Mouse (Mus musculus) right cerebral cortex, adult 18-20 months (tissue): ENCODE measurements around the gene Galnt10.

Experiments used
- DNase-seq: peaks from one replicate; pipeline ENCODE4 v3.0.0; 2022; ENCODE audit warnings: mixed read lengths

The Galnt10 gene

DNA sequence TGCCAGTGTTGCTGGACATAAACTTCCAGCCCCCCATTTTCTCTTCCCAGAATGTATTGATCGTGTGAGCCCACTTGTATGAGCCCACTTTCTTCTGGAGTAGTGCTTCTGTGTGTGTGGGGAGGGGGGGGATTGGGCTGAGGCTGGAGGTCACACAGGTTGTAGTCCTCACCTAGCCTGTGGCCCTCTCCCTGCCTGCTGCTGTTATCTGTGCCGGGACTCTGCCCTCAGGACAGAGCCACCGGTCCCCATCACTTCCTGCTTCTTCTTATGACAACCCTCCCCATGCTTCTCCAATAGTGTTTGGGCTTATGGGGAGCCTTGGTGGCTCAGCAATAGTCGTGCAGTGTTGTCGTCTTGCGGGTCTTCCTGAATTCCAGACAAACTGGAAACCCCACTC is 46.7 kb downstream of the Galnt10 start:
- no peak for DNase-seq

GRCm38 (mm10) chr11:57692726-57693125 is 47.5 kb downstream of the Galnt10 start:
- DNase-seq = no peak

DNA sequence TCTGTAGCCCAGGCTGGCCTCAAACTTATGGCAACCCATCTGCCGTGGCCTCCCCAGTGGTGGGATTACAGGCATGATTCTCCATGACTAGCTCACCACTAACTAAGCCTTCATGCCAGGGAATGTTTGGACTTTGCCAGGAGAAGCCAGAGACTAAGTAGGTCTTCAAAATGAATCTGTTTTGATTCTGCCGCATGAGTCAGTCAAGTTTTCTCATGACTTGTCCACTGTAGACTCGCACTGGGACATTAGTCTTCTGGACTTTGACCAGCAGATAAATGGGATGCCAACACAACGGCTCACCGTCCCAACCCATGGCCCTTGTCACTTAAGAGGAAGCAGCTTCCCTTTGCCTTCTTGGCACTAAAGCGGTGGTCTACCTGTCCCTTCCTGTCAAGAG is 49.2 kb downstream of the Galnt10 start:
- no peak for DNase-seq

GRCm38 (mm10) chr11:57696207-57696676 is 51.0 kb downstream of the Galnt10 start:
- DNase-seq = no peak

DNA sequence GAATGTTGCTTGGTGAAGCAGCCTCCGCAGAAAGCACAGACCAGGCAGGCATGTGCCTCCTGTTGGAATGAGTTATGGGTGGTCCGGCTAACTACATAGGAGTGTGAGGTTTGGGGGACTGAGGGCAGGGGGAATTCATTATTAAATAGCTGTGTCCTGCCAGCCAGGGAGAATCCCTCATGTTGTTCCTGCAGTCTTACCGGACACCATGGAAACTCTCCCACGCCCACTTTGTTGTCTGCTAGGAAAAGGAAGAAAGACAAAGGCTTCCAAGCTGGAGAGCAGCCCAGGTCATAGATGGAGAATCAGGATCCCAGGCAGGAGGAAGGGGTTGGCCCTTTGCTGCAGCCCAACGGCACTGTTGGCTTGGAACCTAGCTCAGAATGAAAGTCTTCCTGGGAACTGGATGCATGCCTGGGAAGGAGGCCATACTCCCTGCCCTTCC is 51.6 kb downstream of the Galnt10 start:
- DNase-seq = no peak

- no peak for DNase-seq
Observed at GRCm38 (mm10) chr11:57700114-57700513, 54.9 kb downstream of the Galnt10 start.

DNA sequence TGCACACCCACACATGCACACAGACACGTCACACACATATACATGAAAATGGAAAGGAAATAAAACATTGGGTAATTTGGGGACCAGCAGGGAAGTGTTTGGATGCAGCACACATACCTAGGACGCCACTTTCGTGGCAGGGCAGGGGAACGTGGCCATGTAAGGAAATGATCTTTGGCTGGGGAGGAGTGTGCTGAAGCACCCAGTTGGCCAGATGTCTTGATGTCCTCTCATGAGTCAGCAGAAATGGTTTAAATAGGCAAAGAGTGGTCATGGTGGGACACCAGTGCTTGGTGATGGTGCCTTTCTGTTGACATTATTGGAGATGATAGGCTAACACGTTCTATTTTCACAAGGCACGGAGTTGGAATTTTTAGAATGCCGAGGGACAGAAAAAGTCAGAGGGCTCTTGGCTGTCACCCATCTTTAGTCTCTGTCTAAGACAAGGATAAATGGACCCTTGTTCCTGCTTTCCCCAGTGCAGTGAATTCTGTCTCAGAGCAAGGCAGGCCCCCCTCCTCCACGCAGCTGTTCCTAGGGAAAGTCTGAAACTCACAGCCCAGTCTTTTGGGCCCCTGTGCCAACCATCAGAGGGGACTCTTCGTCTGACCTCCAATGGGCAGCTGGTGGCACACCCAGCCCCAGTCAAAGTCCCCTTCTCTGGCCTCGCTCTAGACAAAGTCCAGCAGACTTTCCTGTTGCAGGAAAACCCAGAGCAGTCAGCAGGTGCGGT is 56.1 kb downstream of the Galnt10 start:
- peak; percentile 21 for DNase-seq

DNA sequence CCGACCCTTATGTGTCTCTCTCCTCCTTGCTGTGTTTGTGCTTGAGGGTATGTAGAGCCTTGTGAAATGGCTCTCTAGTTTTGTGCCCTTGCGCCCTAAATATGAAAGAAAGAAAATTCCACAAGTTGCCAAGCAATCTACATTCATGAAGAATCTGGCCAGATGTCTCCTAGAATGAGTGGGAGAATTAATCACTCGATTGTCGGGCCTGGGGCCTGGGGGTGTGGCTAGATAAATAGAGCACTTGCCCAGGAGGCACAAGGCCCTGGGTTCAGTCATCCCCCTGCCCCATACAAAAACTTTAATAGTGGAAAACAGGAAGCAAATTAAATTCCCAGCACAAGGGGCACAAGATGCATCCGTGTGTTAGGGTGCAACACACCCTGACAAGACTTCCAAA is 56.7 kb downstream of the Galnt10 start:
- DNase-seq = no peak

GRCm38 (mm10) chr11:57706620-57707019 is 61.4 kb downstream of the Galnt10 start:
- DNase-seq = no peak

DNA sequence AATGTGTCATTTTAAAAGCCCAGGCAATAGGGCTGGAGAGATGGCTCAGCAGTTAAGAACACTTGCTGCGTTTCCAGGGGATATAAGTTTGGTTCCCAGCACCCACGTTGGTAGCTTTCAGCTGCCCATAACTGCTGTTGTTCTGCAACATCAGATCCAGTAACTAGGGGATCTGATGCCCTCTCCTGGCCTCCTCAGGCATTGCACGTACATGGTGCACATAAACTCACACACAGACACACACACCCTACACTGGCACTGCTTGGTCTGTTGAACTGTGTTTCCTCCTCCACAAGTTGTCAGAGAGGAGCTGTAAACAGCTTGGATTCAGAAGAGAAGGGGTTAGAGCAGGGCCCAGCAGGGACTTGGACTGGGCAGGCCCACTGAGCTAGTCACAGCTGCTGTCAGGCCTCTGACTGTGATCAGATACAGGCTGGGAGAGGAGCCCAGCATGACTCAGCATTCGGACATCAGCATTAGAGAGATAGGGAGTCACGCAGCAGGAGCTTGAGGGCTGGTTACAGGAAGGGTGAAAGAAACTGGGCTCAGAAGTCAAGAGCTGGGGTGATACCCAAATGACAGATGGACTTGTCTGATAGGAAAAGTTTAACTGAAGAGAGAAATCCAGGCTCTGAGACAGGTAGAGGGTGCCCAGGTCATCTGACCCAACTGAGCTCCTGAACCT is 62.0 kb downstream of the Galnt10 start:
- DNase-seq = no peak

DNA sequence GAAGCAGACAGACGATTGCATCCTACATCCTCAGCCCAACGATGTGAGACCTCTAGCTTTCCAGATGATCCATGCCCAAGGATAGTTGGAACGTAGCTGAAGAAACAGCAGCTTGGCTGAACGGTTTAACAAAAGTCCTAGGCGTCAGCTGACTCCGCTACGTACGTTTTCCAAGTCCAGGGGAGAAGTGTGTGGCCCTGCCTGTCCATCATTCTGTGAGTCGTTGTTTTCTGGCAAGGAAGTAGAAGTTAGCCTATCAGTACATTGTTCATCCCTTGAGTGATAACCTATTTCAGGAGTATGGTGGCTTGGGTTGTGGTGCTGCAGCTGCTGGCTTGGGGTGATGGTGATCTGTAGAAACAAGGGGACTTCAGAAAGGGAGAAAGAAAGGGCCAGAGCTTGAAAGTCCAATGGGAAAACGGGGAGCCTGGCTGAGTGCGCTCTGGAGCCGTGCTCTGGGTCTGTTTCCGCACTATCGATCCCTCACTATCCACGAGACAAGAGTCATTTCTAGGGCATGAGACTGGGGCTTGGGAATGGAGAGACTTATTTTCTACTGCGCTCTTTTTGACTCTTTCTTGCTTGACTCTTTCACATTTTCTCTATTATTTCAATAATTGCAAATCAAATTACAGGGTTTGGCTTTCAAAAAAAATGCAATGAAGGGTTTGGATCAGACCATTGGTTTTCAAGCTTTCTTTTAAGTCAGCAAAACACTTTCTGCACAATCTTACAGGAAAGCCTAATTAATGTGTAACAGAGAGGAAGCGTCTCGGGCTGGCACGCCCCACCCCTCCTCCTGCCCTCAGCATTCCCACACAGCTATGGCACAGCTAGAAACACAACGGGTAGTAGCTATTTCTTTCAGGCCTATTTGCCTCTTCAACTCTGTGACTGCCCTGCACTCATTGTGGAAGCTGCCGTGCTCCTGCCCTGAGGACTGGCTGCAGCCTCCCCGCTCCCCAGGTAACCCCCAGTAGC is 63.2 kb downstream of the Galnt10 start:
- DNase-seq = no peak

DNA sequence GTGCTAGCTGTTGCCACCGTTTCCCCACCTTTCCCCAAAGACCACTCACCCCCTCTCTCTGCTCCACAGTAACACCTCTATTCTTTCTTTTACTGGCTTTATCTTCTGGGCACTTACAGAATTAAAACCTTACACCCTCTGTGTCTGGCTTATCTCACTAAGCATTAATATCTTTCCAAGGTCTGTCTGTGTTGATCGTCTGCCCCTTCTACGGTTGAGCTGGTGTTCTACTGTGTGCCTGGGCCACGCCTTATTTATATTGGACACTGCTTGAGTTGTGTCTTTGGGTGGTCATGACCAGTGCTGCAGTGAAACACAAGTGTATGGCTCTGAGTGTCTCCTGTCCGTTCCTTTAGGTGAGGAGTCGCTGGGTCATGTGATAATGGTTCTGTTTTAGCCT is 68.7 kb downstream of the Galnt10 start:
- DNase-seq = no peak

DNA sequence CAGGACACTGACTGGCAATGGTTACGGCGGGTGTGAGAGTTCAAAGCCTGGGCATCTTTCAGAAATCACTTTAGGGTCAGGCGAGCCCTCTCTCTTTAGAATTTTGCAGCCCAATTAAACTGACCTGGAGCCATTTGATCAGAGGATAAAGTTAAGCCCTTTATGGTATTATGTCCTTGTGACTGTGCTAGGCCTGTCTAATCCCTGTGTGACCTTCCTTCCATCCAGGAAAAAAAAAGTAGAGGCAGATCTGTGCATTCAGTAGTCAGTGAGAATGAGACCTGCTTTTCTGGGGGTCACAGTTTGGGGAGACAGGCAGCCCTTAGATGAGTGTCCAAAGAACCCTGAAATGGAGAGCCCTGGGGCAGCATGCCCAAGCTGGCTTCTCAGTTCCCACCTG is 71.5 kb downstream of the Galnt10 start:
- no peak for DNase-seq

GRCm38 (mm10) chr11:57717432-57717831 is 72.2 kb downstream of the Galnt10 start:
- no peak for DNase-seq

DNA sequence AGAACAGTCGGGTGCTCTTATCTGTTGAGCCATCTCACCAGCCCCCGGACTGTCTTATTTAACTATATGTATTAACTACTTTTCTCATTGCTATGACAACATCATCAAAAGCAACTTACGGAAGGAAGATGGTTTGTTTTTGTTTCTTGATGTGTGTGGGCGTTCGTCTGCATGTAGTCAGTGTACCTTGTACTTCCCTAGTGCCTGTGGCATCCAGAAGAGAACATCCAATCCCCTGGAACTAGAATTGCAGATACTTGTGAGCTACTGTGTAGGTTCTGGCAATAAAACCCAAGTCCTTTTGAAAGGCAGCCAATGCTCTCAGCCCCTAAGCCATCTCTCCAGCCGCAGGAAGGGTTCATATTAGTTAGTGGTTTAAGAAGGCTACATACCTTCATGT is 72.8 kb downstream of the Galnt10 start:
- no peak for DNase-seq

DNA sequence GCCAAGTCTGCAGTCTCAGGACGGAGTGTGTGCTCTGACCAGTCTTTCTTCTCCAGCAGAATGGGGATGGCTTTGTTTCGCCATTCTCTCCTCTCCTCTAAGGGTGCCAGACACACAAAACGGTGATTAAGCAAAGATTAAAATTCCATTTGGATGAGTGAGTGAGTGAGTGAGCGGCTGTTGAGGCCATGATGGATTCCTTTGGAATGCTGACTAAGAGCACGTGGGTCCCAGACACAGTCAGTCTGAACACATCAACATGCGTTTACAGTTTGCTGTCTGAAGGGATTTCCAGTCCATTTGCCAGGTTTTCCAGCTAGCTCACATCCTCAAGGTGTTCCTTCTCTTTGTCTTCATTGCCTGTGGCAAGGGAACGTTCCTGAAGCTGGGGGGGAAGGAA is 74.4 kb downstream of the Galnt10 start:
- DNase-seq = no peak

DNA sequence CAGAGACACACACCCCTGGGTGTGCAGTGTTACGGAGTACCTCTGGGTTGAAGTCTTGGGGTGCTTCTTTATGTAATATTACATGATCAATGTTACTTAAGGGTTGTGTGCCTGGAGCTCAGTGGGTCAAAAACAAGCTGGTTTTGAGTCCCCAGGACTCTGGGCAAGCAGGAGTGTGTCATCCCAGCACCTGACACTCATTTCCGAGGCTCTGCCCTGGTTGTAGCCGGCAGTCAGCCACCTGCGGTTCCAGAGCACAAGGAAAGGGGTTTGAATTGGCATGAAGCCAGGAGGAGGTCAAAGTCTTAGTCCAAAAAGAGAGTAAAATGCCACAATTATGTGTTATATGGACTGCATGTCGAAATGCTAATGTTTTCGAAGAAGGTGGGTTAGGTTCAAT is 74.8 kb downstream of the Galnt10 start:
- no peak for DNase-seq

DNA sequence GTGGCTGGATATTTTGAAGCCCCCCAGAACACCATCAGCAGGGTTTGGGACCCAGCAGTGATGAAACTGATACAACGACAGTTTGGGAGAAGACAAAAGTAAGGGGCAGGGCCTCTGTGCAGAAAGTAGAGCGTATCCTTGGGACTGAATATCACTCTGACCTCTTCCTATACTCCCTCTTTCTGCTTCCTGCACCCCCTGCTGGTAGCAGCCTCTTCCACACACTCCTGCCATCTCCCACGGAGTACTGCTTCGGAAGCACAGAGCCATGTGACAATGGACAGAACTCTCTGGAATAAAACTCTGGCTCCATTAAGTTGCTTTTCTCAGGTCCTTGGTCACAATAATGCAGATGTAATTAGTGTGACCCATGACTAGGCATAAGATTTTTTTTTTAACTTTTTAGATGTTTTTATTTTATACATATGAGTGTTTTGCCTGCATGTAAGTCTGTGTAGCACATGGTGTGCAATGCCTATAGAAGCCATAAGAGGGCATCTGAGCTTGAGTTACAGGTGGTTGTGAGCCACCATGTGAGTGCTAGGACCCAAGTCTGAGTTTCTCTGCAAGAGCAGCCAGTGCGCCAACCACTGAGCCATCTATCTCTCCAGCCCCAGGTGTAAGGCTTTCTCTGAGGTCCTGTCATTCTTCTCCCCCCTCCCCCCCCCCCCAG is 79.7 kb downstream of the Galnt10 start:
- no peak for DNase-seq

- no peak for DNase-seq
Observed at GRCm38 (mm10) chr11:57725926-57726325, 80.7 kb downstream of the Galnt10 start.

GRCm38 (mm10) chr11:57727303-57727969 is 82.2 kb downstream of the Galnt10 start:
- DNase-seq = peak; percentile 49

GRCm38 (mm10) chr11:57732410-57733281 is 87.4 kb downstream of the Galnt10 start:
- no peak for DNase-seq
